Mouse (Mus musculus) liver, adult 2 months (tissue): ENCODE data around the gene Sos2. TPM values are rescaled to one million over a fixed set of nuclear protein-coding genes. Genes with fewer than 3 reads are reported as not detected.
"Not testable (repeated sequence)": the region's sequence is repeated elsewhere in the genome, so short reads cannot be mapped to it uniquely, and the experiment has no call there.

ENCODE experiments used
- DNase-seq: peaks from one replicate; pipeline ENCODE4 v3.0.0-alpha.2; 2011; ENCODE audit warnings: low read depth, low spot score; ENCODE audit errors: extremely low read depth
- H3K27ac ChIP-seq: fragments of 200-500 bp; replicated peaks from 2 replicates; pipeline ENCODE4 v1.5.1; 2012; ENCODE audit warnings: low read depth, mild to moderate bottlenecking, control low read depth, inconsistent platforms, low read length; ENCODE audit not compliant: insufficient read depth
- H3K27me3 ChIP-seq: fragments of 200-500 bp; 2 replicates; pipeline ENCODE4 v1.6.1; 2012; ENCODE audit warnings: mild to moderate bottlenecking, moderate library complexity, low read length, inconsistent platforms; ENCODE audit not compliant: control insufficient read depth, insufficient read depth
- H3K36me3 ChIP-seq: fragments of 200-500 bp; 2 replicates; pipeline ENCODE4 v1.6.1; 2012; ENCODE audit warnings: low read length, inconsistent platforms; ENCODE audit not compliant: control insufficient read depth, insufficient read depth
- H3K4me1 ChIP-seq: fragments of 200-500 bp; 2 replicates; pipeline ENCODE4 v1.6.1; 2011; ENCODE audit warnings: low read length; ENCODE audit not compliant: control insufficient read depth, insufficient read depth
- H3K4me3 ChIP-seq: fragments of 200-500 bp; 2 replicates; pipeline ENCODE4 v1.5.1; 2011; ENCODE audit warnings: low read depth, mild to moderate bottlenecking, control low read depth, low read length, moderate library complexity; ENCODE audit not compliant: insufficient read depth
- H3K79me2 ChIP-seq: fragments of 200-500 bp; 2 replicates; pipeline ENCODE4 v1.6.1; 2012; ENCODE audit warnings: inconsistent platforms, mild to moderate bottlenecking, low read length, moderate library complexity; ENCODE audit not compliant: control insufficient read depth, insufficient read depth
- H3K9ac ChIP-seq: fragments of 200-500 bp; 2 replicates; pipeline ENCODE4 v1.6.1; 2012; ENCODE audit warnings: low read depth, mild to moderate bottlenecking, control low read depth, inconsistent platforms, low read length
- CTCF ChIP-seq: fragments of 200-500 bp; IDR thresholded peaks from 2 replicates; pipeline ENCODE4 v1.5.1; 2011; ENCODE audit warnings: low read depth, low read length, control low read depth
- POLR2A ChIP-seq: fragments of 200-500 bp; IDR thresholded peaks from 2 replicates; pipeline ENCODE4 v1.6.1; 2011; ENCODE audit warnings: low read length, control low read depth; ENCODE audit not compliant: insufficient read depth; ENCODE audit errors: extremely low read depth
- WGBS: fragments of 180-500 bp; shearing (Covaris S2); methylation state at CpG from one replicate; pipeline ENCODE4 v1.1.7; 2018; 5-methylcytosine and 5-hydroxymethylcytosine counted together
- polyA plus RNA-seq: library from polyadenylated mRNA; depleted of rRNA; stranded (reverse); fragments of >200 nt; gene quantifications from 2 replicates; pipeline ENCODE4 v1.2.3, GENCODE M21; 2012
- total RNA-seq: library from RNA; depleted of rRNA; stranded (reverse); fragments of >200 nt; gene quantifications from 2 replicates; pipeline ENCODE4 v1.2.3, GENCODE M21; 2014

Gene Sos2
- total and polyA plus RNA-seq, 2 experiments = 7.3 to 11.1 TPM

- no peak overlapping the region for H3K9ac ChIP-seq
- no peak for DNase-seq
- WGBS = 95% methylated on average over 5 of the region's 5 CpGs
- no peak for TF ChIP-seq CTCF
- peaks cover 27% of the 10 kb centered on the region; the same call in 1 of the 2 replicates for H3K79me2 ChIP-seq
- no peaks in the 10 kb centered on the region for H3K36me3 ChIP-seq
- H3K27ac ChIP-seq = no peak overlapping the region
- H3K4me3 ChIP-seq = no peak overlapping the region
- H3K27me3 ChIP-seq = no peaks in the 10 kb centered on the region
- peaks cover 3% of the 10 kb centered on the region; the same call in 1 of the 2 replicates for H3K4me1 ChIP-seq
Observed at GRCm38 (mm10) chr12:69666721-69667120, 14.9 kb downstream of the Sos2 start.

- Histone ChIP-seq H3K27me3 (no peaks in the 10 kb centered on the region), H3K4me3 (no peak overlapping the region), H3K79me2 (peaks cover 22% of the 10 kb centered on the region; the same call in 1 of the 2 replicates), H3K27ac (no peak overlapping the region), H3K36me3 (no peaks in the 10 kb centered on the region), H3K4me1 (peaks cover 3% of the 10 kb centered on the region; the same call in 1 of the 2 replicates), H3K9ac (no peak overlapping the region)
- TF ChIP-seq POLR2A (no peak), CTCF (no peak)
- WGBS = 29% methylated on average over 5 of the region's 5 CpGs
- DNase-seq = peak; percentile 89
Observed at GRCm38 (mm10) chr12:69661658-69662057, 20.0 kb downstream of the Sos2 start.

GRCm38 (mm10) chr12:69653973-69654372 lies 27.7 kb downstream of the Sos2 start:
- H3K36me3 ChIP-seq, H3K9ac ChIP-seq, H3K27me3 ChIP-seq, H3K4me1 ChIP-seq, H3K79me2 ChIP-seq, H3K27ac ChIP-seq, H3K4me3 ChIP-seq, DNase-seq: not testable (repeated sequence)

- DNase-seq = no peak
- Histone ChIP-seq H3K4me1 (peaks cover 4% of the 10 kb centered on the region; the same call in 1 of the 2 replicates), H3K9ac (no peak overlapping the region), H3K27ac (no peak overlapping the region), H3K27me3 (0 out of 2 replicates have a peak, but pooled peaks cover 2% of the 10 kb centered on the region), H3K4me3 (no peak overlapping the region), H3K79me2 (peaks cover 5% of the 10 kb centered on the region), H3K36me3 (peaks cover 13% of the 10 kb centered on the region; the same call in 1 of the 2 replicates)
- TF ChIP-seq CTCF = no peak
- no peak for TF ChIP-seq POLR2A
- 83% methylated on average over 8 of the region's 8 CpGs for WGBS
Observed at GRCm38 (mm10) chr12:69649511-69649910, 32.1 kb downstream of the Sos2 start.

- Histone ChIP-seq H3K27ac (no peak overlapping the region), H3K9ac (no peak overlapping the region), H3K27me3 (no peaks in the 10 kb centered on the region), H3K4me3 (no peak overlapping the region), H3K36me3 (peaks cover 6% of the 10 kb centered on the region; the same call in 1 of the 2 replicates), H3K79me2 (no peaks in the 10 kb centered on the region), H3K4me1 (peaks cover 7% of the 10 kb centered on the region)
- DNase-seq = no peak
- WGBS = 71% methylated on average over 8 of the region's 8 CpGs
- TF ChIP-seq CTCF (no peak), POLR2A (no peak)
Observed at GRCm38 (mm10) chr12:69645821-69646616, 35.6 kb downstream of the Sos2 start.

- Histone ChIP-seq H3K27ac (0 out of 2 replicates have a peak overlapping the region, but pooled peaks have one; percentile 8), H3K79me2 (no peaks in the 10 kb centered on the region), H3K27me3 (no peaks in the 10 kb centered on the region), H3K4me3 (no peak overlapping the region), H3K4me1 (peaks cover 7% of the 10 kb centered on the region), H3K36me3 (peaks cover 10% of the 10 kb centered on the region), H3K9ac (no peak overlapping the region)
- DNase-seq = no peak
- TF ChIP-seq POLR2A = no peak
- TF ChIP-seq CTCF = no peak
- WGBS = 56% methylated on average over 3 of the region's 3 CpGs
Observed at GRCm38 (mm10) chr12:69644877-69645276, 36.8 kb downstream of the Sos2 start.
